Mouse (Mus musculus): ENCODE measurements around the gene Eif4a1. TPM values are rescaled to one million over a fixed set of nuclear protein-coding genes. Genes with fewer than 3 reads are reported as not detected.

Eif4a1 gene
- total and polyA plus RNA-seq, 3 experiments, result 1,622 to 2,161 (median 1,728) TPM

- Histone ChIP-seq H3K4me1 (ENCODE audit: control insufficient read depth in 1 of 2, insufficient read depth in 2 of 2) (peaks cover 4 to 29% of the 10 kb centered on the region in 2 experiments), H3K27ac (ENCODE audit: insufficient read depth, low read depth) (no peak overlapping the region), H3K36me3 (replicated peaks in 1 of 2; ENCODE audit: control insufficient read depth in 1 of 2, insufficient read depth in 1 of 2, low read length in 1 of 2) (no peaks in the 10 kb centered on the region), H3K79me2 (replicated peaks; ENCODE audit: control insufficient read depth, extremely low read depth, insufficient read depth, poor library complexity, severe bottlenecking) (no peaks in the 10 kb centered on the region), H3K9me3 (replicated peaks; ENCODE audit: low read length) (no peaks in the 10 kb centered on the region), H3K4me2 (ENCODE audit: insufficient read depth, low read depth, poor library complexity, severe bottlenecking) (no peak overlapping the region), H3K9ac (ENCODE audit: insufficient read depth, low read depth) (no peak overlapping the region), H3K27me3 (replicated peaks) (no peaks in the 10 kb centered on the region), H3K4me3 (replicated peaks in 1 of 3; ENCODE audit: low read depth in 2 of 3, low read length in 2 of 3, poor library complexity in 1 of 3) (no peak overlapping the region)
- DNase-seq (ENCODE audit: extremely low read depth), result no peak
- in situ Hi-C loops (cut with MboI; ENCODE audit: low pct_ligation_motif_present, low pct_unique_long_range_greater_than_20kb, low sequenced_read_pairs) (loop anchor here (10.0 kb wide), 1 partner anchor 58 kb away; no protein-coding TSS in a partner anchor), dilution Hi-C loops (cut with MboI; ENCODE audit: extremely low pct_ligation_motif_present, extremely low pct_unique_long_range_greater_than_20kb, low sequenced_read_pairs) (no loop called here)
- TF ChIP-seq ELF1 (IDR thresholded peaks at IDR 0.05; ENCODE audit: low read depth, low read length) (no peak), BHLHE40 (IDR thresholded peaks at IDR 0.05; ENCODE audit: low read depth, low read length) (no peak), RCOR1 (conservative IDR thresholded peaks at IDR 0.05; ENCODE audit: low read depth, low read length) (no peak), EP300 (IDR thresholded peaks at IDR 0.05; ENCODE audit: low read length) (no peak)
Measured at GRCm38 (mm10) chr11:69687061-69687460, 14.8 kb upstream of the Eif4a1 start.

GRCm38 (mm10) chr11:69686377-69686776 is 14.2 kb upstream of the Eif4a1 start:
- dilution Hi-C loops (cut with MboI; ENCODE audit: extremely low pct_ligation_motif_present, extremely low pct_unique_long_range_greater_than_20kb, low sequenced_read_pairs) (no loop called here), in situ Hi-C loops (cut with MboI; ENCODE audit: low pct_ligation_motif_present, low pct_unique_long_range_greater_than_20kb, low sequenced_read_pairs) (loop anchor here (10.0 kb wide), 1 partner anchor 58 kb away; no protein-coding TSS in a partner anchor)
- H3K4me1 ChIP-seq (ENCODE audit: control insufficient read depth in 1 of 2, insufficient read depth in 2 of 2), result peaks cover 4 to 29% of the 10 kb centered on the region in 2 experiments
- no peaks in the 10 kb centered on the region for H3K9me3 ChIP-seq (replicated peaks; ENCODE audit: low read length)
- H3K4me3 ChIP-seq (replicated peaks in 1 of 3; ENCODE audit: low read depth in 2 of 3, low read length in 2 of 3, poor library complexity in 1 of 3), result no peak overlapping the region
- H3K36me3 ChIP-seq (replicated peaks in 1 of 2; ENCODE audit: control insufficient read depth in 1 of 2, insufficient read depth in 1 of 2, low read length in 1 of 2), result no peaks in the 10 kb centered on the region
- no peak overlapping the region for H3K9ac ChIP-seq (ENCODE audit: insufficient read depth, low read depth)
- TF ChIP-seq BHLHE40 (IDR thresholded peaks at IDR 0.05; ENCODE audit: low read depth, low read length) (no peak), EP300 (IDR thresholded peaks at IDR 0.05; ENCODE audit: low read length) (no peak), MYC (IDR thresholded peaks at IDR 0.05; ENCODE audit: low read depth, low read length) (no peak), USF1 (IDR thresholded peaks at IDR 0.05; ENCODE audit: low read depth, low read length) (no peak), SIN3A (IDR thresholded peaks at IDR 0.05; ENCODE audit: low read length) (no peak), NRF1 (IDR thresholded peaks at IDR 0.05; ENCODE audit: low read depth, low read length) (no peak), TCF12 (IDR thresholded peaks at IDR 0.05; ENCODE audit: low read depth, low read length) (no peak), HCFC1 (IDR thresholded peaks at IDR 0.05; ENCODE audit: low read depth, low read length) (no peak), TBP (conservative IDR thresholded peaks at IDR 0.05; ENCODE audit: low read depth, low read length) (no peak), RAD21 (IDR thresholded peaks at IDR 0.05; ENCODE audit: low read depth, low read length) (no peak), GABPA (IDR thresholded peaks at IDR 0.05; ENCODE audit: insufficient replicate concordance, low read depth, low read length) (no peak), ZC3H11A (IDR thresholded peaks at IDR 0.05; ENCODE audit: low read depth, low read length) (no peak), E2F4 (IDR thresholded peaks at IDR 0.05; ENCODE audit: insufficient replicate concordance, low read depth, low read length) (no peak), ZKSCAN1 (IDR thresholded peaks at IDR 0.05; ENCODE audit: borderline replicate concordance, low read depth, low read length) (no peak), NELFE (IDR thresholded peaks at IDR 0.05; ENCODE audit: low read depth, low read length) (no peak), POLR2AphosphoS2 (IDR thresholded peaks at IDR 0.05; ENCODE audit: low read depth, low read length) (no peak), UBTF (IDR thresholded peaks at IDR 0.05; ENCODE audit: low read depth, low read length) (no peak)
- H3K27ac ChIP-seq (ENCODE audit: insufficient read depth, low read depth), result no peak overlapping the region
- no peak overlapping the region for H3K4me2 ChIP-seq (ENCODE audit: insufficient read depth, low read depth, poor library complexity, severe bottlenecking)
- peaks cover 3% of the 10 kb centered on the region for H3K79me2 ChIP-seq (replicated peaks; ENCODE audit: control insufficient read depth, extremely low read depth, insufficient read depth, poor library complexity, severe bottlenecking)
- no peak for DNase-seq (ENCODE audit: extremely low read depth)
- no peaks in the 10 kb centered on the region for H3K27me3 ChIP-seq (replicated peaks)

All from CH12.LX (cell line).